Mouse (Mus musculus) forebrain, embryonic 12.5 days (tissue): ENCODE measurements around the gene Bcl2l15. TPM values are rescaled to one million over a fixed set of nuclear protein-coding genes. Genes with fewer than 3 reads are reported as not detected.

ENCODE experiments used
- polyA plus RNA-seq: library from polyadenylated mRNA; unstranded; fragments of >200 nt; fragmentation: Nextera tagmentation; extraction: Ambion mirVana; gene quantifications from 2 replicates; pipeline ENCODE4 v1.2.1, GENCODE M21; 2016

Bcl2l15 gene
- polyA plus RNA-seq, 1 experiment from 2014 or later = 0.28 TPM

Other genes starting within 250 kb of the Bcl2l15 start
- gene Atg4a-ps, start 186.5 kb upstream of the Bcl2l15 start, polyA plus RNA-seq = 0.17 TPM in 1 of 2 replicates, not detected in the other
- gene Olfml3, start 94.6 kb upstream of the Bcl2l15 start, polyA plus RNA-seq = 5.3 and 7.2 TPM in 2 replicates
- not detected in 2 replicates for gene Gm10964, start 93.2 kb upstream of the Bcl2l15 start, polyA plus RNA-seq
- 18.2 and 18.5 TPM in 2 replicates for gene Hipk1, start 41.0 kb upstream of the Bcl2l15 start, polyA plus RNA-seq
- gene Dclre1b, start 23.2 kb upstream of the Bcl2l15 start, polyA plus RNA-seq = 29.7 and 32.4 TPM in 2 replicates
- gene Ap4b1, start 23.1 kb upstream of the Bcl2l15 start, polyA plus RNA-seq = 23.7 and 23.9 TPM in 2 replicates
- gene Gm43064, start 23.0 kb upstream of the Bcl2l15 start, polyA plus RNA-seq = 0.10 TPM in 1 of 2 replicates, not detected in the other
- 0.29 and 0.31 TPM in 2 replicates for gene Ptpn22, start 27.2 kb downstream of the Bcl2l15 start, polyA plus RNA-seq
- gene Rsbn1, start 81.5 kb downstream of the Bcl2l15 start, polyA plus RNA-seq = 23.2 and 25.2 TPM in 2 replicates
- 49.9 and 52.9 TPM in 2 replicates for gene Phtf1, start 135.5 kb downstream of the Bcl2l15 start, polyA plus RNA-seq